Mouse (Mus musculus) forebrain, embryonic 15.5 days (tissue): ENCODE results near the gene Lekr1. TPM values are rescaled to one million over a fixed set of nuclear protein-coding genes. Genes with fewer than 3 reads are reported as not detected.

Source experiments
- ATAC-seq: fragments of 200-750 bp; cut with Nextera tagmentation; replicated peaks from 2 replicates; pipeline ENCODE4 v1.8.0; 2017; ENCODE audit warnings: mild to moderate bottlenecking, moderate TSS enrichment, moderate library complexity
- H3K27ac ChIP-seq: fragments of 300-500 bp; sonication (generic); replicated peaks from 2 replicates; pipeline ENCODE4 v1.5.1; 2015; ENCODE audit warnings: mild to moderate bottlenecking, inconsistent platforms
- H3K27me3 ChIP-seq: fragments of 300-500 bp; sonication (generic); 2 replicates; pipeline ENCODE4 v1.6.1; 2015; ENCODE audit warnings: inconsistent platforms
- H3K36me3 ChIP-seq: fragments of 300-500 bp; sonication (generic); 2 replicates; pipeline ENCODE4 v1.6.1; 2015; ENCODE audit warnings: mild to moderate bottlenecking, inconsistent platforms
- H3K4me1 ChIP-seq: fragments of 300-500 bp; sonication (generic); 2 replicates; pipeline ENCODE4 v1.6.1; 2015; ENCODE audit warnings: inconsistent platforms
- H3K4me2 ChIP-seq: fragments of 300-500 bp; sonication (generic); replicated peaks from 2 replicates; pipeline ENCODE4 v1.6.1; 2015; ENCODE audit warnings: mild to moderate bottlenecking, inconsistent platforms
- H3K4me3 ChIP-seq: fragments of 300-500 bp; sonication (generic); 2 replicates; pipeline ENCODE4 v1.5.1; 2015; ENCODE audit warnings: mild to moderate bottlenecking, inconsistent platforms
- H3K9ac ChIP-seq: fragments of 300-500 bp; sonication (generic); replicated peaks from 2 replicates; pipeline ENCODE4 v1.6.1; 2015; ENCODE audit warnings: mild to moderate bottlenecking, inconsistent platforms
- H3K9me3 ChIP-seq: fragments of 300-500 bp; sonication (generic); 2 replicates; pipeline ENCODE4 v1.6.1; 2016; ENCODE audit warnings: inconsistent platforms
- WGBS: fragments of 180-500 bp; shearing (Covaris S2); methylation state at CpG from one replicate; pipeline ENCODE4 v1.1.7; 2015; ENCODE audit warnings: mixed read lengths; 5-methylcytosine and 5-hydroxymethylcytosine counted together
- polyA plus RNA-seq: library from polyadenylated mRNA; unstranded; fragments of >200 nt; fragmentation: Nextera tagmentation; extraction: Ambion mirVana; gene quantifications from 2 replicates; pipeline ENCODE4 v1.2.1, GENCODE M21; 2015

Lekr1 gene
- polyA plus RNA-seq, 1 experiment from 2014 or later: 6.8 TPM

GRCm38 (mm10) chr3:65793561-65793960 is 127.5 kb downstream of the Lekr1 start:
- Histone ChIP-seq H3K4me1 (no peaks in the 10 kb centered on the region), H3K4me3 (no peak overlapping the region), H3K9ac (no peak overlapping the region), H3K9me3 (no peaks in the 10 kb centered on the region), H3K27me3 (no peaks in the 10 kb centered on the region), H3K27ac (no peak overlapping the region), H3K4me2 (no peak overlapping the region), H3K36me3 (no peaks in the 10 kb centered on the region)
- 89% methylated on average over 4 of the region's 4 CpGs for WGBS
- ATAC-seq: no peak

- Histone ChIP-seq H3K4me1 (no peaks in the 10 kb centered on the region), H3K9ac (no peak overlapping the region), H3K4me2 (no peak overlapping the region), H3K27me3 (no peaks in the 10 kb centered on the region), H3K9me3 (no peaks in the 10 kb centered on the region), H3K4me3 (no peak overlapping the region), H3K36me3 (no peaks in the 10 kb centered on the region), H3K27ac (no peak overlapping the region)
- WGBS: 84% methylated on average over 2 of the region's 2 CpGs
- ATAC-seq: no peak
These were observed 128.7 kb downstream of the Lekr1 start for GRCm38 (mm10) chr3:65794711-65795110.

DNA sequence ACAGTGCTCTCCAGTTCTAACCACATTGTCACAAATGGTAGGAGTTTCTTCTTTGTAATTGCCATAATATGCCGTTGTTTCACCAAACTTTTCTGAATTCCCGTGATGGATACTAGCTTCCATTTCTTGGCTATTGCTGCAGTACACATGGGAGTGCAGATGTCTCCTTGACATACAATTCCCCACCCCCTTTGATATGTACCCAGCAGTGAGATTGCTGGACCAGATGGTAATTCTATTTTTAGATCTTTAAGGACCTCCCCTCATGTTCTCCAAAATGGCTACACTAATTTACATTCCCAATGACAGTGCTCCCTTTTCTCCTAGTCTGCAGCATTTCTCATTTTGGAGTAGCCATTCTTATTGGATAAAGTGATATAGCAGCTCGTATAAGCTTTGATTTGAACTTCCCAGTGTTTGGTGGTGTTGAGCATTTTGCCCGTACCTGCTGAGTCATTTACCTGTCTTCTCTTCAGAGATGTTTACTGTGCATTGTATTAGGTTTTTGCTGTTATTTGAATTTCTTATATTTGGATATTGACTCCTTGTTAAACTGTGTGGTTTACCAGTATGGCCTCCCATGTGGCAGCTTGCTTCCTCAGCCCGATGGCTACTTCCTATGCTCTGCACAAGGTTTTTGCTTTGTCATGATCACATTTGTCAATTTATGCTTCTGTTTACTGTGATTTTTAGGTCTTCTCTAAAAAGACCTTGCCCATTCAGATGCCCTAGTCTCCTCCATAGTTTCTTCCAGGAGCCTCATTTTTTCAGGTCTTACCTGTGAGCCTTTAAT is 131.5 kb downstream of the Lekr1 start:
- 79% methylated on average over 5 of the region's 5 CpGs for WGBS
- H3K4me3 ChIP-seq: no peak overlapping the region
- no peak overlapping the region for H3K9ac ChIP-seq
- no peaks in the 10 kb centered on the region for H3K27me3 ChIP-seq
- H3K36me3 ChIP-seq: no peaks in the 10 kb centered on the region
- no peak overlapping the region for H3K27ac ChIP-seq
- H3K4me1 ChIP-seq: no peaks in the 10 kb centered on the region
- H3K9me3 ChIP-seq: no peaks in the 10 kb centered on the region
- peak; percentile 84 for ATAC-seq
- H3K4me2 ChIP-seq: no peak overlapping the region

DNA sequence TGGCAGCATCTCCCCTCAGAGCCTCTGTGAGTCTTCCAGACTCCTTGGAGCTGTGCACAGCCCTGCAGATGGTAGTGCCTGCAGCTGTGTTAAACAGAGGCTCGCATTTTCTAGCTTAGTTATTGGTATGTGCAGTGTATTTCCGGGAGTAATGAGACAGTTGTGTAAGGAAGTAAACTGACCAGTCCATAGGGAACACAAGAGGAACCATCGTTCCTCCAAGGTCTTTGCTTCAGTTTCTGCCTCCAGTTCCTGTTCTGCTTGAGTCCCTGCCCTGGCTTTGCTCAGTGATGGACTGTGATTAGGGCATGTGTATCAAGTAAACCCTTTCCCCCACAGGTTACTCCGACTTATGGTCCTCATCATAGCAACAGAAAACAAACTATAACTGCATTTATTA is 134.9 kb downstream of the Lekr1 start:
- Histone ChIP-seq H3K4me3 (no peak overlapping the region), H3K36me3 (no peaks in the 10 kb centered on the region), H3K4me2 (no peak overlapping the region), H3K4me1 (no peaks in the 10 kb centered on the region), H3K9ac (no peak overlapping the region), H3K27me3 (no peaks in the 10 kb centered on the region), H3K27ac (no peak overlapping the region), H3K9me3 (no peaks in the 10 kb centered on the region)
- no peak for ATAC-seq
- 86% methylated on average over 4 of the region's 4 CpGs for WGBS

GRCm38 (mm10) chr3:65802185-65802584 is 136.2 kb downstream of the Lekr1 start:
- Histone ChIP-seq H3K27me3 (no peaks in the 10 kb centered on the region), H3K4me3 (no peak overlapping the region), H3K4me2 (no peak overlapping the region), H3K9me3 (no peaks in the 10 kb centered on the region), H3K4me1 (no peaks in the 10 kb centered on the region), H3K36me3 (no peaks in the 10 kb centered on the region), H3K9ac (no peak overlapping the region), H3K27ac (no peak overlapping the region)
- 94% methylated on average over 5 of the region's 5 CpGs for WGBS
- no peak for ATAC-seq

- no peak overlapping the region for H3K9ac ChIP-seq
- ATAC-seq: no peak
- H3K4me3 ChIP-seq: no peak overlapping the region
- H3K4me2 ChIP-seq: no peak overlapping the region
- H3K27me3 ChIP-seq: no peaks in the 10 kb centered on the region
- H3K36me3 ChIP-seq: no peaks in the 10 kb centered on the region
- no peaks in the 10 kb centered on the region for H3K9me3 ChIP-seq
- 80% methylated on average over 5 of the region's 5 CpGs for WGBS
- H3K4me1 ChIP-seq: no peaks in the 10 kb centered on the region
- H3K27ac ChIP-seq: no peak overlapping the region
These were observed 136.8 kb downstream of the Lekr1 start for GRCm38 (mm10) chr3:65802868-65803267.

GRCm38 (mm10) chr3:65814881-65815280 is 148.9 kb downstream of the Lekr1 start:
- WGBS: 80% methylated on average over 6 of the region's 6 CpGs
- no peak overlapping the region for H3K9ac ChIP-seq

GRCm38 (mm10) chr3:65816012-65816411 is 150.0 kb downstream of the Lekr1 start:
- Histone ChIP-seq H3K27ac (no peak overlapping the region), H3K27me3 (no peaks in the 10 kb centered on the region), H3K9me3 (no peaks in the 10 kb centered on the region), H3K4me2 (no peak overlapping the region), H3K9ac (no peak overlapping the region), H3K4me1 (no peaks in the 10 kb centered on the region), H3K4me3 (no peak overlapping the region), H3K36me3 (no peaks in the 10 kb centered on the region)
- ATAC-seq: no peak
- 82% methylated on average over 10 of the region's 10 CpGs for WGBS

More at GRCm38 (mm10) chr3:65814881-65815280, 148.9 kb downstream of the Lekr1 start:
- Histone ChIP-seq H3K27ac (no peak overlapping the region), H3K27me3 (no peaks in the 10 kb centered on the region), H3K36me3 (no peaks in the 10 kb centered on the region), H3K4me2 (no peak overlapping the region), H3K9me3 (no peaks in the 10 kb centered on the region), H3K4me3 (no peak overlapping the region), H3K4me1 (no peaks in the 10 kb centered on the region)
- ATAC-seq: no peak

GRCm38 (mm10) chr3:65818597-65818996 is 152.6 kb downstream of the Lekr1 start:
- Histone ChIP-seq H3K9ac (no peak overlapping the region), H3K36me3 (no peaks in the 10 kb centered on the region), H3K27ac (no peak overlapping the region), H3K4me2 (no peak overlapping the region), H3K27me3 (no peaks in the 10 kb centered on the region), H3K4me3 (no peak overlapping the region), H3K9me3 (no peaks in the 10 kb centered on the region), H3K4me1 (no peaks in the 10 kb centered on the region)
- no peak for ATAC-seq
- WGBS: 80% methylated on average over 4 of the region's 4 CpGs

- Histone ChIP-seq H3K9me3 (no peaks in the 10 kb centered on the region), H3K27me3 (no peaks in the 10 kb centered on the region), H3K4me2 (no peak overlapping the region), H3K4me1 (no peaks in the 10 kb centered on the region), H3K36me3 (no peaks in the 10 kb centered on the region), H3K4me3 (no peak overlapping the region), H3K9ac (no peak overlapping the region), H3K27ac (no peak overlapping the region)
- ATAC-seq: no peak
- 76% methylated on average over 6 of the region's 6 CpGs for WGBS
These were observed 153.8 kb downstream of the Lekr1 start for GRCm38 (mm10) chr3:65819841-65820240.

GRCm38 (mm10) chr3:65824886-65825285 is 158.9 kb downstream of the Lekr1 start:
- WGBS: 49% methylated on average over 3 of the region's 3 CpGs
- Histone ChIP-seq H3K4me3 (no peak overlapping the region), H3K36me3 (no peaks in the 10 kb centered on the region), H3K27me3 (no peaks in the 10 kb centered on the region), H3K4me2 (no peak overlapping the region), H3K4me1 (peaks cover 14% of the 10 kb centered on the region), H3K9ac (no peak overlapping the region), H3K27ac (no peak overlapping the region), H3K9me3 (no peaks in the 10 kb centered on the region)
- no peak for ATAC-seq

DNA sequence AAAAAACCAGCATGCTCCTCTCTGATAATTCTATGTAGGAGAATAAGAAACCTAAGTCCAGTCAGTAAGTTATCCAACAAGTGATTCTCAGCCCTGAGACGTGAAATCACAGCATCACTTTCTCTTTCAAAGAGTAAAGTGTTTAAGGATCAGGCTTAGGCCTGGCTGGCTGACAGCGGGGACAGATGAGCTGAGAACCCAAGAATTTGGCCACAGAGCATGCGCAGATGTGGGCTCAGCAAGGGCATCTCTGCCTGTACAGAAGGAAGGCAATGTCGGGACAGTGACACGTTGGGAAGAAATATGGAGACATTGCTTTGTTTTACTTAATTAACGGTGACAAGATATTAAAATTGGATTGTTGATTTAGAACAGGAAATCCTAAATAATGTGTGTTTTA is 160.7 kb downstream of the Lekr1 start:
- Histone ChIP-seq H3K36me3 (no peaks in the 10 kb centered on the region), H3K4me2 (no peak overlapping the region), H3K9me3 (no peaks in the 10 kb centered on the region), H3K4me1 (peaks cover 17% of the 10 kb centered on the region), H3K27ac (no peak overlapping the region), H3K9ac (no peak overlapping the region), H3K27me3 (no peaks in the 10 kb centered on the region), H3K4me3 (no peak overlapping the region)
- no peak for ATAC-seq
- WGBS: 81% methylated on average over 6 of the region's 6 CpGs

- no peak overlapping the region for H3K27ac ChIP-seq
- no peak for ATAC-seq
- 75% methylated on average over 5 of the region's 5 CpGs for WGBS
These were observed 161.4 kb downstream of the Lekr1 start for GRCm38 (mm10) chr3:65827400-65827799.

More at GRCm38 (mm10) chr3:65827400-65827799, 161.4 kb downstream of the Lekr1 start:
- no peak overlapping the region for H3K9ac ChIP-seq
- peaks cover 17% of the 10 kb centered on the region for H3K4me1 ChIP-seq
- H3K36me3 ChIP-seq: no peaks in the 10 kb centered on the region
- no peaks in the 10 kb centered on the region for H3K9me3 ChIP-seq
- H3K4me3 ChIP-seq: no peak overlapping the region
- H3K4me2 ChIP-seq: no peak overlapping the region
- H3K27me3 ChIP-seq: no peaks in the 10 kb centered on the region
